ENCODE assay signal across 21 mouse cellular contexts in genomic region chr5:43107436-43108259, GRCm38 (mm10).
DNase-seq lines count a peak whose midpoint lies in the region; ATAC-seq lines count a peak whose summit lies in the region.
"Had no signal": no experiment of that assay in that cellular context is flagged by ENCODE, and none has a peak within 500 bp of the region (broad histone marks: within the 10 kb centered on the region; RNA-seq: fewer than 3 reads in every experiment).

No protein-coding gene starts in this region.

- H3K9ac ChIP-seq in hindbrain, embryonic 15.5 days, result no peak overlapping the region
- H3K9ac ChIP-seq in hindbrain, embryonic 12.5 days, result no peak overlapping the region
- no peak overlapping the region for H3K9ac ChIP-seq in forebrain, embryonic 14.5 days (ENCODE audit: low read length)
- H3K9ac ChIP-seq: heart, embryonic 15.5 days had no signal

- DNase-seq in forebrain, embryonic 14.5 days (ENCODE audit: low spot score), result peak; percentile 48
- no peak for DNase-seq in thymus, postnatal 10 days (ENCODE audit: low spot score in 2 of 2)
- DNase-seq in kidney, adult 9 months, result no peak
- no peak for DNase-seq in lung, postnatal 36 days
- DNase-seq: adrenal gland, postnatal 25 days; B cell, adult 2 months; cerebellum, adult 9-11 months; kidney, adult 2 months; kidney, postnatal 25 days; lung, adult 2 months; thymus, postnatal 4 days had no signal

- peak; percentile 40 for ATAC-seq in hindbrain, embryonic 15.5 days (ENCODE audit: low FRiP score, low read depth)
- ATAC-seq in hindbrain, embryonic 12.5 days (ENCODE audit: low FRiP score), result no peak; the same call in 1 of the 2 replicates
- ATAC-seq in forebrain, embryonic 14.5 days, result peak; percentile 67
- ATAC-seq in megakaryocyte progenitor cell, adult 5-6 weeks (replicated peaks; ENCODE audit: poor library complexity), result peak; percentile 47
- ATAC-seq: Patski had no signal

- H3K36me3 ChIP-seq in hindbrain, embryonic 15.5 days, result no peaks in the 10 kb centered on the region
- no peaks in the 10 kb centered on the region for H3K36me3 ChIP-seq in hindbrain, embryonic 12.5 days
- H3K36me3 ChIP-seq in forebrain, embryonic 14.5 days (ENCODE audit: control insufficient read depth, insufficient read depth, low read length), result no peaks in the 10 kb centered on the region
- H3K36me3 ChIP-seq: heart, embryonic 15.5 days; limb, embryonic 10.5 days had no signal

- no peaks in the 10 kb centered on the region for H3K9me3 ChIP-seq in hindbrain, embryonic 15.5 days
- no peaks in the 10 kb centered on the region for H3K9me3 ChIP-seq in hindbrain, embryonic 12.5 days (replicated peaks)
- H3K9me3 ChIP-seq in forebrain, embryonic 14.5 days (replicated peaks; ENCODE audit: control insufficient read depth, low read length), result no peaks in the 10 kb centered on the region
- H3K9me3 ChIP-seq: heart, embryonic 15.5 days; limb, embryonic 10.5 days had no signal

- H3K4me3 ChIP-seq in hindbrain, embryonic 15.5 days, result no peak overlapping the region
- no peak overlapping the region for H3K4me3 ChIP-seq in hindbrain, embryonic 12.5 days
- H3K4me3 ChIP-seq in forebrain, embryonic 14.5 days (ENCODE audit: low read depth, low read length), result no peak overlapping the region
- H3K4me3 ChIP-seq: erythroblast, embryonic 14.5 days; heart, embryonic 15.5 days; left cerebral cortex, adult 2 months; limb, embryonic 10.5 days had no signal

- H3K4me2 ChIP-seq in hindbrain, embryonic 15.5 days, result no peak overlapping the region
- H3K4me2 ChIP-seq in hindbrain, embryonic 12.5 days (replicated peaks), result no peak overlapping the region
- no peak overlapping the region for H3K4me2 ChIP-seq in forebrain, embryonic 14.5 days (ENCODE audit: low read length)
- H3K4me2 ChIP-seq: heart, embryonic 15.5 days; liver, embryonic 11.5 days had no signal

- no peaks in the 10 kb centered on the region for H3K4me1 ChIP-seq in hindbrain, embryonic 15.5 days (replicated peaks)
- no peaks in the 10 kb centered on the region for H3K4me1 ChIP-seq in hindbrain, embryonic 12.5 days
- H3K4me1 ChIP-seq in forebrain, embryonic 14.5 days (ENCODE audit: control insufficient read depth, insufficient read depth, low read length), result 0 out of 2 replicates have a peak, but pooled peaks cover 2% of the 10 kb centered on the region

- H3K27me3 ChIP-seq in hindbrain, embryonic 15.5 days, result no peaks in the 10 kb centered on the region
- no peaks in the 10 kb centered on the region for H3K27me3 ChIP-seq in hindbrain, embryonic 12.5 days
- H3K27me3 ChIP-seq in forebrain, embryonic 14.5 days (replicated peaks; ENCODE audit: control insufficient read depth, insufficient read depth, low read length), result no peaks in the 10 kb centered on the region
- H3K27me3 ChIP-seq: heart, embryonic 15.5 days; Patski had no signal

- H3K27ac ChIP-seq in hindbrain, embryonic 15.5 days (replicated peaks), result no peak overlapping the region
- H3K27ac ChIP-seq in hindbrain, embryonic 12.5 days, result no peak overlapping the region
- no peak overlapping the region for H3K27ac ChIP-seq in forebrain, embryonic 14.5 days (ENCODE audit: low read depth, low read length)
- H3K27ac ChIP-seq: heart, embryonic 15.5 days; left cerebral cortex, adult 2 months; limb, embryonic 10.5 days; macrophage had no signal

- WGBS in hindbrain, embryonic 15.5 days, result 67% methylated on average over 9 of the region's 9 CpGs
- WGBS in hindbrain, embryonic 12.5 days, result 84% methylated on average over 9 of the region's 9 CpGs
- 49% methylated on average over 9 of the region's 9 CpGs for WGBS in forebrain, embryonic 14.5 days
